Comparison of ENCODE assay signal across 7 mouse cellular contexts in the genomic region with DNA sequence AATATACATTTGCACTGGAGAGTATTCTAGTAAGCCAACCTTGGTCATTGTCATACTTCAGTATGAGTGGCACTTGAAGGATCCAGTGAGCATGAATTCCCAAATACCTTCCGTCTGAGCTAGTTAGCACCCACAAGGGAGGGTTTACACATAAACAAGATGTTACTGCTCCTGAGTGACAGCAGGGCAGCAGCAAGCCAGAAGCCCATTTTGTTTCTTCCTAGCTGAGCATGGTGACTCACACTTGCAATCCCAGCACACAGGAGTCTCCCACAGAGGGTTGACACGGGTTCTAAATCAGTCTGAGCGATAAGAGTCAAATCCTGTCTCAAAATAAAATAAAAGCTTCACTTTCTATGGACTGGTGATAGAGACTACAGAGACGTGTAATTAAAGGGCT.
"Had no signal": no experiment of that assay in that cellular context is flagged by ENCODE, and none has a peak within 500 bp of the region (broad histone marks: within the 10 kb centered on the region; RNA-seq: fewer than 3 reads in every experiment).

No protein-coding gene starts in this region.

- DNase-seq: kidney, adult 9 months; kidney, postnatal 14 days; layer of hippocampus, postnatal 36 days; liver, embryonic 13.5 days; lung, embryonic 14.5 days; thymus, adult 18-20 months; thymus, postnatal 36 days had no signal
